Comparison of ENCODE assay signal across 8 mouse cellular contexts in genomic region chr10:83649037-83649436, GRCm38 (mm10). TPM values are rescaled to one million over a fixed set of nuclear protein-coding genes. Genes with fewer than 3 reads are reported as not detected.
A peak's percentile ranks its signal among the peaks of the same experiment; 100 is the strongest.
DNase-seq lines count a peak whose midpoint lies in the region; ATAC-seq and TF ChIP-seq lines count a peak whose summit lies in the region.

No protein-coding gene starts in this region.

- WGBS in spleen, adult 2 months: 23% methylated on average over 6 of the region's 6 CpGs
- WGBS in liver, embryonic 11.5 days: 25% methylated on average over 6 of the region's 6 CpGs

- 0 out of 2 replicates have a peak, but pooled peaks cover 3% of the 10 kb centered on the region for H3K27me3 ChIP-seq in spleen, adult 2 months (ENCODE audit: control insufficient read depth, insufficient read depth, low read length)
- peaks cover 20% of the 10 kb centered on the region; the same call in 1 of the 2 replicates for H3K27me3 ChIP-seq in liver, embryonic 11.5 days (replicated peaks; ENCODE audit: control insufficient read depth, insufficient read depth, low read length)

- DNase-seq in cerebellum, adult 8-10 months: peak; percentile 41
- no peak for DNase-seq in cerebellum, postnatal 36 days
- DNase-seq in spleen, adult 2 months (ENCODE audit: low read depth in 1 of 2, low spot score in 2 of 2): no peak
- DNase-seq in spleen, adult 12 weeks (ENCODE audit: low spot score): no peak
- no peak for DNase-seq in liver, embryonic 11.5 days (ENCODE audit: low spot score)
- no peak for DNase-seq in right cerebral cortex, adult 18-20 months
- no peak for DNase-seq in urinary bladder, postnatal 25 days (ENCODE audit: low spot score)
- DNase-seq in gastrocnemius, adult 18-20 months (ENCODE audit: low spot score): no peak

- peak overlapping the region; percentile 66 for H3K9ac ChIP-seq in liver, embryonic 11.5 days (ENCODE audit: low read depth, low read length)

- ATAC-seq in liver, embryonic 11.5 days (replicated peaks; ENCODE audit: low FRiP score): no peak

- H3K9me3 ChIP-seq in liver, embryonic 11.5 days (ENCODE audit: control insufficient read depth, low read length): no peaks in the 10 kb centered on the region

- peak overlapping the region; percentile 82 for H3K4me3 ChIP-seq in spleen, adult 2 months (ENCODE audit: extremely low read depth, insufficient read depth, insufficient read length)
- peak overlapping the region; percentile 69 for H3K4me3 ChIP-seq in liver, embryonic 11.5 days (ENCODE audit: low read depth, low read length)

- peaks cover 3% of the 10 kb centered on the region for H3K4me1 ChIP-seq in spleen, adult 2 months (ENCODE audit: control insufficient read depth, insufficient read depth, insufficient read length)
- H3K4me1 ChIP-seq in liver, embryonic 11.5 days (replicated peaks; ENCODE audit: control insufficient read depth, insufficient read depth, low read length): peaks cover 20% of the 10 kb centered on the region

- no peak for TF ChIP-seq CTCF in spleen, adult 2 months (IDR thresholded peaks at IDR 0.05; ENCODE audit: extremely low read depth, insufficient read depth, insufficient read length, insufficient replicate concordance)

- TF ChIP-seq POLR2A in spleen, adult 2 months (IDR thresholded peaks at IDR 0.05; ENCODE audit: low read depth, low read length): no peak

- peak overlapping the region; percentile 74 for H3K4me2 ChIP-seq in liver, embryonic 11.5 days

- no peaks in the 10 kb centered on the region for H3K36me3 ChIP-seq in spleen, adult 2 months (ENCODE audit: control insufficient read depth, insufficient read depth, low read length)
- no peaks in the 10 kb centered on the region for H3K36me3 ChIP-seq in liver, embryonic 11.5 days (ENCODE audit: control insufficient read depth, insufficient read depth, low read length)

- no peak overlapping the region for H3K27ac ChIP-seq in spleen, adult 2 months (ENCODE audit: insufficient read depth, low read length)
- 0 out of 2 replicates have a peak overlapping the region, but pooled peaks have one; percentile 62 for H3K27ac ChIP-seq in liver, embryonic 11.5 days (ENCODE audit: low read depth, low read length)

RNA-seq across cellular contexts. Expression of gene Appl2, which starts 0.5 kb away (rescaled TPM):
- 11.7 and 12.6 TPM in 2 replicates for polyA plus RNA-seq in spleen, adult 2 months (2012; rRNA removed)
- polyA plus RNA-seq in liver, embryonic 11.5 days (2014; fragmentation: Nextera tagmentation; extraction: Ambion mirVana): 26.8 and 29.9 TPM in 2 replicates
- 10 to 100 TPM; 17.8 to 18.4 TPM for total RNA-seq in gastrocnemius, adult 18-20 months (2021)
